Mouse (Mus musculus) intestine, embryonic 14.5 days (tissue): ENCODE measurements around the gene Olfr222. TPM values are rescaled to one million over a fixed set of nuclear protein-coding genes. Genes with fewer than 3 reads are reported as not detected.
"Not testable (repeated sequence)": the region's sequence is repeated elsewhere in the genome, so short reads cannot be mapped to it uniquely, and the experiment has no call there.

Source experiments
- ATAC-seq: fragments of 200-750 bp; cut with Nextera tagmentation; replicated peaks from 2 replicates; pipeline ENCODE4 v1.8.0; 2017; ENCODE audit warnings: low read depth, moderate number of reproducible peaks, moderate TSS enrichment, moderate library complexity; ENCODE audit not compliant: low FRiP score, low TSS enrichment
- DNase-seq: peaks from one replicate; pipeline ENCODE4 v3.0.0-alpha.2; 2018; ENCODE audit warnings: low spot score
- H3K27ac ChIP-seq: fragments of 300-500 bp; sonication (generic); 2 replicates; pipeline ENCODE4 v1.5.1; 2014; ENCODE audit warnings: low read depth, mild to moderate bottlenecking, control low read depth
- H3K27me3 ChIP-seq: fragments of 300-500 bp; sonication (generic); replicated peaks from 2 replicates; pipeline ENCODE4 v1.6.1; 2014; ENCODE audit warnings: low read length, control low read depth; ENCODE audit not compliant: control insufficient read depth, insufficient read depth
- H3K36me3 ChIP-seq: fragments of 300-500 bp; sonication (generic); 2 replicates; pipeline ENCODE4 v1.6.1; 2014; ENCODE audit warnings: low read length, control low read depth; ENCODE audit not compliant: control insufficient read depth, insufficient read depth
- H3K4me1 ChIP-seq: fragments of 300-500 bp; sonication (generic); replicated peaks from 2 replicates; pipeline ENCODE4 v1.6.1; 2014; ENCODE audit warnings: low read length, control low read depth, mixed read lengths; ENCODE audit not compliant: control insufficient read depth, insufficient read depth
- H3K4me2 ChIP-seq: fragments of 300-500 bp; sonication (generic); 2 replicates; pipeline ENCODE4 v1.6.1; 2014; ENCODE audit warnings: low read length
- H3K4me3 ChIP-seq: fragments of 300-500 bp; sonication (generic); 2 replicates; pipeline ENCODE4 v1.5.1; 2014; ENCODE audit warnings: low read depth, low read length, control low read depth, mixed read lengths
- H3K9ac ChIP-seq: fragments of 300-500 bp; sonication (generic); 2 replicates; pipeline ENCODE4 v1.6.1; 2014; ENCODE audit warnings: mild to moderate bottlenecking, low read length
- H3K9me3 ChIP-seq: fragments of 300-500 bp; sonication (generic); 2 replicates; pipeline ENCODE4 v1.6.1; 2016; ENCODE audit warnings: low read length, control low read depth; ENCODE audit not compliant: control insufficient read depth
- WGBS: fragments of 180-500 bp; shearing (Covaris S2); extraction: QIAGEN DNeasy Blood & Tissue Kit; methylation state at CpG from one replicate; pipeline ENCODE4 v1.1.7; 2014; 5-methylcytosine and 5-hydroxymethylcytosine counted together
- polyA plus RNA-seq: library from polyadenylated mRNA; unstranded; fragments of >200 nt; fragmentation: Nextera tagmentation; extraction: Ambion mirVana; gene quantifications from 2 replicates; pipeline ENCODE4 v1.2.1, GENCODE M21; 2014

Olfr222 gene
- not detected in 2 replicates for polyA plus RNA-seq

DNA sequence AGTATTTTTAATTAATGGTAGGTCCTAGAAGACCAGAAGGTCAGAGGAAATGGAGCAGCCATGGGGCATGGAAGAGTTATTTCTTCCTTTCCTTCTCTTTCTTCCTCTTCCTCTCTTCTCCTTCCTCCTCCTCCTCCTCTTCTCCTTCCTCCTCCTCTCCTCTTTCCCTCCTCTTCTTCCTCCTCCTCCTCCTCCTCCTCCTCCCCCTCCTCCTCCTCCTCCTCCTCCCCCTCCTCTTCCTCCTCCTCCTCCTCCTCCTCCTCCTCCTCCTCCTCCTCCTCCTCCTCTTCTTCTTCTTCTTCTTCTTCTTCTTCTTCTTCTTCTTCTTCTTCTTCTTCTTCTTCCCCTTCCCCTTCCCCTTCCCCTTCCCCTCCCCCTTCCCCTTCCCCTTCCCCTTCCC, at the start of gene Olfr222:
Olfr222 (minus strand) TSS at position 101 of the 400 bp plus-strand sequence.
- H3K4me2 ChIP-seq, H3K9me3 ChIP-seq, ATAC-seq, H3K36me3 ChIP-seq, H3K4me1 ChIP-seq, H3K27ac ChIP-seq, DNase-seq, H3K27me3 ChIP-seq, H3K9ac ChIP-seq, H3K4me3 ChIP-seq: not testable (repeated sequence)

DNA sequence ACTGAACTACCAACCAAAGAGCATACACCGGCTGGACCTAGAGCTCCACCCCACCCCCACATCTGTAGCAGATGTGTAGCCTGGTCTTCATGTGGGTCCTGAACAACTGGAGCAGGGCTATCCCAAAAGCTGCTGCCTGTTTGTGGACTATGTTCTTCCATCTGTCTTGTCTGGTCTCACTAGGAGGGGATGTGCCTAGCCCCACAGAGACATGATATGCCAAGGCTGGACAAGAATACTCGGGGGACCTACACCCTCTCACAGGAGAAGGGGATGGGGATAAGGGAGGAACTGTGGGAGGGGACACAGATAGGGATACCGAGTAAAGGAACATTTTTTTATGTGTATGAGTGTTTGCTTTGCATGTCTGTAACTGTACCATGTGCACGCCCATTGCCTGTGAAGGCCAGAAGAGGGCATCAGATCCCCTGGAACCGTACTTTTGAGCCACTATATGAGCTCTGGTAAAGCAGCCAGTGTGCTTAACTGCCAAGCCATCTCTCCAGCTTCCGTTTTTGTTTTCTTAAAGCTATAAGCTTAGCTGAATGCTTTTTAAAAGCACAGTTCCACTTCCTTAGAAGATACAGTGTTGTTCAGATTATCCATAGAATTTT, 48.1 kb upstream of the Olfr222 start:
- Histone ChIP-seq H3K4me1 (no peaks in the 10 kb centered on the region), H3K36me3 (no peaks in the 10 kb centered on the region), H3K9me3 (no peaks in the 10 kb centered on the region), H3K27me3 (no peaks in the 10 kb centered on the region), H3K9ac (no peak overlapping the region), H3K27ac (no peak overlapping the region), H3K4me2 (no peak overlapping the region), H3K4me3 (no peak overlapping the region)
- WGBS, result 28% methylated on average over 6 of the region's 6 CpGs
- peak; percentile 43; the same call in 1 of the 2 replicates for ATAC-seq
- peak; percentile 69 for DNase-seq

DNA sequence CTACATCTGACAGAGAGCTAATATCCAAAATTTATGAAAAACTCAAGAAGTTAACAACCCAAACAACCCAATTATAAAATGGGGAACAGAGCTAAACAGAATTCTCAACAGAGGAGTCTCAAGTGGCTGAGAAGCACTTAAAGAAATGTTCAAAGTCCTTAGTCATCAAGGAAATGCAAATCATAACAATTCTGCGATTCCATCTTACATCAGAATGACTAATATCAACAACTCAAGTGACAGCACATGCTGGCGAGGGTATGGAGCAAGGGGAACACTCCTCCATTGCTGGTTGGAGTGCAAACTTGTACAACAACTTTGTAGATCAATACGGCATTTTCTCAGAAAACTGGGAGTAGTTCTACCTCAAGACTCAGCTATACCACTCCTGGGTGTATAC, 46.2 kb upstream of the Olfr222 start:
- no peak overlapping the region for H3K9ac ChIP-seq
- 59% methylated on average over 3 of the region's 3 CpGs for WGBS
- no peak for ATAC-seq

DNA sequence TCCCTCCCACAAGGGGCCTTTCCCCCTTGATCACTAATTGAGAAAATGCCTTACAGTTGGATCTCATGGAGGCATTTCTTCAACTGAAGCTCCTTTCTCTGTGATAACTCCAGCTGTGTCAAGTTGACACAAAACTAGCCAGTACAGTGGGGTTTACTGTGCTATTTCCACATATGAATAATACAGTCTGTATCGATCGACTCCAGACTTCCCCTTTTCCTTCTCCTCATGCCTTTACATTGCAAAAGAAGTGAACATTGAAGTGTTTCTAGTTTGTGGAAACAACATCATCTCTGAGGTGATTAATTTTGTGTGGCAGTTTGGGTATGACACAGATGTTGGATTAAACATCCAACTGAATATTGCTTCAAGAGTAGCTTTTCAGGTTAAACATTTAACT, 41.0 kb upstream of the Olfr222 start:
- not testable (repeated sequence) for H3K4me1 ChIP-seq, ATAC-seq, DNase-seq, H3K27ac ChIP-seq, H3K9ac ChIP-seq, H3K27me3 ChIP-seq, H3K9me3 ChIP-seq, H3K36me3 ChIP-seq, H3K4me2 ChIP-seq, H3K4me3 ChIP-seq
- 88% methylated on average over 2 of the region's 2 CpGs for WGBS

More for the DNA sequence above, 46.2 kb upstream of the Olfr222 start:
- Histone ChIP-seq H3K9me3 (no peaks in the 10 kb centered on the region), H3K36me3 (no peaks in the 10 kb centered on the region), H3K4me1 (no peaks in the 10 kb centered on the region), H3K27me3 (no peaks in the 10 kb centered on the region), H3K4me2 (no peak overlapping the region), H3K27ac (no peak overlapping the region), H3K4me3 (no peak overlapping the region)
- DNase-seq, result no peak

DNA sequence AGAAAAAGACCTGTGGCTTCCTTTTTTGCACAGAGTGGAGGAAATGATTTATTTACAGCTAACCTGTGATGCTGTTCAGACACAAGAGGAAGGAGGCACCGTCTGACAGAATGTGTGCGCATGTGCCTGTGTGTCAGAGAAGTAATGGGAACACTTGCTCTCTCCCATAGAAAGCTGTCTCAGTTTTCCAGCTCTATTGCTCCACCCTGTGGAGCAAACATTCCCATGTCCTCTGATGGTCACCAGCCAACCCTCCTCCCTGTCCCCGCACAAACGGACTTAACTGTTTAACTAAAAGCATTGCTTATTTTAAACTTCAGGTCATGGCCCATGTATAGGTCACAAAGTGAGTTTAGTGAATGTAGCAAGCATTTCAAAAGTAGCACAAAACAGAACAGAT, 38.1 kb upstream of the Olfr222 start:
- Histone ChIP-seq H3K9ac (no peak overlapping the region), H3K4me3 (no peak overlapping the region), H3K27me3 (no peaks in the 10 kb centered on the region), H3K36me3 (no peaks in the 10 kb centered on the region), H3K27ac (no peak overlapping the region), H3K4me2 (no peak overlapping the region), H3K4me1 (no peaks in the 10 kb centered on the region), H3K9me3 (no peaks in the 10 kb centered on the region)
- ATAC-seq, result no peak
- 28% methylated on average over 4 of the region's 4 CpGs for WGBS
- DNase-seq, result no peak

DNA sequence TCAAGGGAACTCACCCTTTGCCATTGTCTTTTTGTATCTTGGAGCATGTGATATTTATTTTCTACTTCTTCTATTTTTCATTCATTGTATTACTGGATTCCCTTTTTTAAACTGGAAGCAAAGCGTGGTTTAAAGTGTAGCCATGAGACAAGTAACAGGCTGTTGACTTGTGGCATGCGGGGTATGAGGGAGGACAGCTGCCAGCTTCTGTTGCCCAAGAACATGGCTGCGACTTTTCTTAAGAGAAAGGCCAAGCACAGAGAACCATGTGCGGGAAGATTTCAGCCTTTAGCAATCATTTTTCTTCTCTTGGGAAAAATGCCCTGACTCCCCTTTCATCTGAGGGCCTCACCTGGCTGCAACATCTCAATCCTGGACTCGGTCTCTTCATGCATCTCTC, 35.6 kb upstream of the Olfr222 start:
- DNase-seq (no peak), ATAC-seq (no peak)
- Histone ChIP-seq H3K9me3 (no peaks in the 10 kb centered on the region), H3K9ac (no peak overlapping the region), H3K27me3 (no peaks in the 10 kb centered on the region), H3K36me3 (no peaks in the 10 kb centered on the region), H3K4me3 (no peak overlapping the region), H3K27ac (no peak overlapping the region), H3K4me1 (no peaks in the 10 kb centered on the region), H3K4me2 (no peak overlapping the region)
- 80% methylated on average over 5 of the region's 5 CpGs for WGBS

DNA sequence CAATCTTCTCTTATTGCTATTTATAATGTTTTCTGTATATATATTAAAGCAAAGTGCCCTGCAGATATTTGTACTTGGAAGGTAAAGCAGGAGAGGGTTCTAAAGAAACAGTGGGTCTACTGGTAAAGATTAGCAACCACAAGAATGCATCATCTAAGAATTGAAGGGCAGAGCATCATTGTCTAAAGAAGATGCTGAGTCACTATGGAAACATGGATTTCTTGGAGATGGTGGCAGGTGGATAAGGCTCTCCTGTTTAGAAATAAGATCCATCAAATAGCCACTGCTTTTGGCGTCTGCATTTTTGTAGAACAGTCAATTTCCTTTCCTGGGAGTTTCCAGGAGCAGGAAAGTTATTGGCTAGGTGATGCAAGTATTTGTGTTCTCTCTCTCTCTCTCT, 26.3 kb upstream of the Olfr222 start:
- no peak overlapping the region for H3K4me3 ChIP-seq
- no peak overlapping the region for H3K4me2 ChIP-seq
- no peak overlapping the region for H3K9ac ChIP-seq
- no peaks in the 10 kb centered on the region for H3K4me1 ChIP-seq
- ATAC-seq, result no peak
- H3K27ac ChIP-seq, result no peak overlapping the region
- H3K36me3 ChIP-seq, result no peaks in the 10 kb centered on the region
- no peaks in the 10 kb centered on the region for H3K27me3 ChIP-seq
- 70% methylated on average over 1 of the region's 1 CpGs for WGBS
- no peak for DNase-seq
- H3K9me3 ChIP-seq, result no peaks in the 10 kb centered on the region

DNA sequence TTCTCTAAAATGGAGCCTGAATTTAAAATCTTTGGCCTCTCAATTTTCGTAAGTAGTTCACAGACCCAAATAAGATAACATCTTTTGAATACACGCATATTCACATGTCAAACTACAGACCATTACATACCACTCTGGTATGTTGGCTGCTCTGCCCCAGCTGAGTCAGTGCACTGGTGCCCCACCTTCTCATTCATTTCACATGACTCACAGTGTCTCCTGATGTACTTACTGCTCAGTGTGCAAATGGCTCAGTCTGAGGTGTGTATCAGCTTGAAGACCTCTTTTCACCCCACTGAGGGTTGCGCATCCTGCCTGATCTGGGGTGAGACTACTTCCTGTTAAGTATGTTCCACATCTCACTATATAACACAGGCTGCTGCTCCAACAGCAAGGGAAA, 24.8 kb upstream of the Olfr222 start:
- WGBS, result 88% methylated on average over 3 of the region's 3 CpGs
- Histone ChIP-seq H3K36me3 (no peaks in the 10 kb centered on the region), H3K9ac (no peak overlapping the region), H3K4me3 (no peak overlapping the region), H3K27me3 (no peaks in the 10 kb centered on the region), H3K9me3 (no peaks in the 10 kb centered on the region), H3K4me2 (no peak overlapping the region), H3K27ac (no peak overlapping the region), H3K4me1 (no peaks in the 10 kb centered on the region)
- DNase-seq (no peak), ATAC-seq (no peak)

DNA sequence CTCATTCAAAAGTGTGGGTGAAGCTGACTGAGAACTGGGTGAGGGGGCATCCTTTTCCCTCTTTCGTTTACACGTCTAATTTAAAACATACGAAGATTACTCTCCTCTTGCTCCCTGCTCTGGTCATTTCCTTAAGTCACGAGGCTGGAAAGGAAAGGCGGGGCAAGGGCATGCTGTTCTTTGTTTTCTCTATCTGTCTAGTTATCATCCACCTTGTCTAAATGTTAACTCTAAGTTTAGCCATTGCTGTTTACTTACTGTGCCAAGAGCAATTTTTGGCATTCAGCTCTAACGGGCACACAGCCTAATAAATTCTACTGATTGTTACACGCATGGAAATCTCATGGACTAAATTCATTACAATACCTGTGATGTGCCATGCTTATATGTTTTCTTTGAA, 23.2 kb upstream of the Olfr222 start:
- no peak overlapping the region for H3K4me3 ChIP-seq
- DNase-seq (no peak), ATAC-seq (no peak)
- H3K9ac ChIP-seq, result no peak overlapping the region
- H3K4me1 ChIP-seq, result no peaks in the 10 kb centered on the region
- no peak overlapping the region for H3K4me2 ChIP-seq
- H3K27me3 ChIP-seq, result no peaks in the 10 kb centered on the region
- no peaks in the 10 kb centered on the region for H3K36me3 ChIP-seq
- H3K27ac ChIP-seq, result no peak overlapping the region
- H3K9me3 ChIP-seq, result no peaks in the 10 kb centered on the region
- 50% methylated on average over 7 of the region's 7 CpGs for WGBS
